Mouse (Mus musculus) MEL-GATA-1-ER (cell line): ENCODE results near the gene Acvr1b.

Experiments used
- DNase-seq: peaks from one replicate; pipeline ENCODE4 v3.0.0-alpha.2; 2012; ENCODE audit warnings: low read depth; ENCODE audit errors: extremely low read depth

Acvr1b gene

GRCm38 (mm10) chr15:101248029-101248710 is 74.3 kb downstream of the Acvr1b start:
- DNase-seq, result no peak

GRCm38 (mm10) chr15:101250220-101250800 is 76.4 kb downstream of the Acvr1b start:
- no peak for DNase-seq

DNA sequence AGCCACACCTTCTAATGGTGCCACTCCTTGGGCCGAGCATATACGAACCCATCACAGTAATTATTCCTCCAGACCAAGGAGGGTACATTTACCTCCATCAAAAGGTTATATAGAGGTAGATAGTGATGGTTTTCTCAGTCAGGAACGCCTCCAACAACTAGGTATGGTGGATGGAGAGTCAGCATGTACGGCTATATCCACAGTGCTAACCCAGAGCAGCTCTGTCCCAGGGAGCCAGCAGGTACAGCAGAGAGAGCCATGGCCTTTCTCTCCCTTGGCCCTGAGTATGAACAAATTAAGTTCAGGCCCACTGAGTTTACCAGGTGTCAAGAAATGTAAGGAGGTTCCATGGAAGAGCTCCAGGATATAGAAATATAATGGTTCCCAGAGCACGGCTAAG is 78.1 kb downstream of the Acvr1b start:
- DNase-seq, result no peak

DNA sequence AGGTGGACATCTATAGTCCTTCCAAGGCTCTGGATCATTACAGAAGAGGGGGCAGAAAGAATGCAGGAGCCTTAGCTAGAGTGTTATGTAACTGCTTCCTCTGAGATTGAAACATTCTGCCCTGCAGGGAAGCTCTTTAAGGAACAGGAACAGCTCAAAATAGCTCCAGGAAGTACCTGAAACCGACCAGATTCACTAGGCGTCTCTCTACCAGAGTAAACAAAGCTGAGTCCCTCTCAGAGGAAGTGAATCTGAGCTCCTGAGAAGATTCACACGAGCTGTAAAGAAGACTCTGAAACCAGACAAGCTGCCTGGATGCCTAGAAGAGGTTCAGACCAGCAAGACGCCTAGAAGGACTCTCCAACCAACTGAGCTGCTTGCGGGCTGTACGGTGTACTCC is 78.7 kb downstream of the Acvr1b start:
- DNase-seq, result no peak

GRCm38 (mm10) chr15:101253563-101253885 is 79.7 kb downstream of the Acvr1b start:
- no peak for DNase-seq

- DNase-seq, result no peak
Observed at GRCm38 (mm10) chr15:101253886-101254795, 80.3 kb downstream of the Acvr1b start, which contains the start of gene Nr4a1. Nr4a1 (plus strand) TSS chr15:101254269.

GRCm38 (mm10) chr15:101255842-101256462 is 82.1 kb downstream of the Acvr1b start:
- no peak for DNase-seq

GRCm38 (mm10) chr15:101256463-101257206 is 82.8 kb downstream of the Acvr1b start:
- no peak for DNase-seq

DNA sequence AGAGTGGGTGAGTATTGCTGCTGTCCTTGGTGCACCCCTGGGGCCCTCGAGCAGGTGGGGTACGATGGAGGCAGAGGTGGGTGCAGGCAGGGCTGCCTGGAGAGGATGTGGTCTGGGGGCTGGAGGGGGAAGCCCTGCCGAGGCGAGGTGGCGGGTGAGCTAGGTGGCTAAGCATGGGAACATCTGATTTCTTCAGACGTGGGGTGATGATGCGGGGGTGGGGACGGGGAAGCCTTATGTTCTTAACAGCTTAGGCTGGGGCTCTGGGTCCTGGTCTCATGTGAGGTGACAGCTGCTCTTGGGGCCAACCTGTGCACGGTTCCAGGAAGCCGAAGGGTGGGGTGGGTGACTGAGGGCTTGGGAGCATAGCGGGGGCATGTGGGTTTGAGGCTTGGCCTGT is 84.6 kb downstream of the Acvr1b start:
- DNase-seq, result no peak

DNA sequence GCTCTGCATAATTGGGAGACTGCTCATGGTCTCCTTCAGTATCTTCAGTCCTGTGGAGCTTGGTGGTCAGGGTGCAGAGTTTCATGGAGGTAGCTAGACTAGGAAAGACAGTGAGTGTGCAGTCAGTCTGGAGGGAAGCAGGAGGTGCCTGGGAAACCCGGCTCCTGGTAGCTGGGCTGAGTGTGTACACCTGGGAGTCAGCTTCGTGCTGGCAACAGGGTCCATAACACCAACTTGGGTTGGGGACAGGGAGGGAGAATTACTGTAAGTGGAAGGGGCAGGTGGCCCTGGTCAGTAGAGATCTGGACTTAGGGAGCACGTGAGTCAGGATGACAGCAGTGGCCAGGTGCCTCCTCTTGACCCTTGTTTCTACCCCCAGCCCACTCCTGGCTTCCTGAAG is 86.1 kb downstream of the Acvr1b start:
- DNase-seq, result no peak

GRCm38 (mm10) chr15:101260387-101260786 is 86.5 kb downstream of the Acvr1b start:
- DNase-seq, result no peak

- DNase-seq, result peak; percentile 70
Observed at GRCm38 (mm10) chr15:101260874-101261622, 87.2 kb downstream of the Acvr1b start.

- DNase-seq, result no peak
Observed at GRCm38 (mm10) chr15:101262502-101262901, 88.6 kb downstream of the Acvr1b start.
